Mouse (Mus musculus) megakaryocyte-erythroid progenitor cell, adult 5 weeks (primary cell): ENCODE data around the gene Hist1h2bq. TPM values are rescaled to one million over a fixed set of nuclear protein-coding genes. Genes with fewer than 3 reads are reported as not detected.

Source experiments
- polyA plus RNA-seq: library from polyadenylated mRNA; stranded (reverse); fragments of >175 nt; gene quantifications from 2 replicates; pipeline ENCODE4 v1.2.3, GENCODE M21; 2012

The Hist1h2bq gene
- polyA plus RNA-seq: 2.3 and 7.9 TPM in 2 replicates

GRCm38 (mm10) chr13:21810073-21810472 is at the start of gene Hist1h2bq, which contains the start of gene Hist1h2ao:
TSS of gene Hist1h2bq (minus strand) at chr13:21810197.
TSS of gene Hist1h2ao (plus strand) at chr13:21810465.

GRCm38 (mm10) chr13:21833461-21833860 is 23.5 kb upstream of the Hist1h2bq start, which contains the start of the genes Hist1h2ap and Hist1h2br:
TSS of gene Hist1h2ap (minus strand) at chr13:21833507.
TSS of gene Hist1h2br (plus strand) at chr13:21833743.

GRCm38 (mm10) chr13:21831418-21832394 is 21.7 kb upstream of the Hist1h2bq start, which contains the start of gene Hist1h4n:
TSS of gene Hist1h4n (minus strand) at chr13:21832196.

DNA sequence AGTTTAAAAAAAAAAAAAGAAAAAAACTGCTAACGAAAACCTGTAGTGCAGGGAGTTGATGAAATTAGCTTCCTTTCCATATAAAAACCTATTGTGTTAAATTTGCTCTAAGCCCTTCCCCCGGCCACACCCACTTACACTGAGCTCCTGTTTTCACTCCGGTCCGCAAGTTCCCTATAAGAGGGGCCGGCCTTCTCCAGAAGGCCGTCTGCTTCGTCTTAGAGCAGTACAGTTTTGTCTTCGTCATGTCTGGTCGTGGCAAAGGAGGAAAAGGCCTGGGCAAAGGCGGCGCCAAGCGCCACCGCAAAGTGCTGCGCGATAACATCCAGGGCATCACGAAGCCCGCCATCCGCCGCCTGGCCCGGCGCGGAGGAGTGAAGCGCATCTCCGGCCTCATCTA is 1.5 kb upstream of the Hist1h2bq start, which contains the start of gene Hist1h4m:
Gene Hist1h4m (plus strand): TSS at position 208 of the 400 bp plus-strand sequence.

GRCm38 (mm10) chr13:21786899-21787629 is 22.9 kb downstream of the Hist1h2bq start, which contains the start of the genes Hist1h2an and Hist1h2bp:
TSS of gene Hist1h2an (minus strand) at chr13:21787218.
TSS of gene Hist1h2bp (plus strand) at chr13:21787461.

GRCm38 (mm10) chr13:21783255-21783617 is 26.8 kb downstream of the Hist1h2bq start, which contains the start of gene Hist1h3i:
TSS of gene Hist1h3i (minus strand) at chr13:21783370.

GRCm38 (mm10) chr13:21779767-21780731 is 29.9 kb downstream of the Hist1h2bq start, which contains the start of gene Hist1h1b:
TSS of gene Hist1h1b (minus strand) at chr13:21780625.

Other genes starting within 250 kb of the Hist1h2bq start
- gene Olfr1364, start 228.4 kb downstream of the Hist1h2bq start, polyA plus RNA-seq: not detected in 2 replicates
- gene Olfr1362, start 196.2 kb downstream of the Hist1h2bq start, polyA plus RNA-seq: not detected in 2 replicates
- gene Olfr11, start 167.7 kb downstream of the Hist1h2bq start, polyA plus RNA-seq: not detected in 2 replicates
- 0.03 TPM in 1 of 2 replicates, not detected in the other for gene Olfr1361, start 146.8 kb downstream of the Hist1h2bq start, polyA plus RNA-seq
- gene Olfr1360, start 132.8 kb downstream of the Hist1h2bq start, polyA plus RNA-seq: not detected in 2 replicates
- not detected in 2 replicates for gene Olfr1359, start 112.1 kb downstream of the Hist1h2bq start, polyA plus RNA-seq
- 1.1 and 2.1 TPM in 2 replicates for gene Hist1h2bl, start 94.1 kb downstream of the Hist1h2bq start, polyA plus RNA-seq
- gene Hist1h2ai, start 93.8 kb downstream of the Hist1h2bq start, polyA plus RNA-seq: 16.6 and 27.9 TPM in 2 replicates
- gene Hist1h3h, start 92.5 kb downstream of the Hist1h2bq start, polyA plus RNA-seq: 27.0 and 31.9 TPM in 2 replicates
- 1.7 and 4.9 TPM in 2 replicates for gene Hist1h2bm, start 88.2 kb downstream of the Hist1h2bq start, polyA plus RNA-seq
- gene Hist1h4j, start 75.1 kb downstream of the Hist1h2bq start, polyA plus RNA-seq: 2.5 and 5.2 TPM in 2 replicates
- gene Hist1h4k, start 59.7 kb downstream of the Hist1h2bq start, polyA plus RNA-seq: 19.1 and 29.2 TPM in 2 replicates
- 83.4 and 107 TPM in 2 replicates for gene Hist1h2ak, start 56.4 kb downstream of the Hist1h2bq start, polyA plus RNA-seq
- 6.8 and 17.1 TPM in 2 replicates for gene Hist1h2bn, start 56.1 kb downstream of the Hist1h2bq start, polyA plus RNA-seq
- gene Hist1h1b, start 29.6 kb downstream of the Hist1h2bq start, polyA plus RNA-seq: 5.0 and 8.4 TPM in 2 replicates
- gene Hist1h3i, start 26.8 kb downstream of the Hist1h2bq start, polyA plus RNA-seq: 37.8 and 49.3 TPM in 2 replicates
- gene Hist1h2an, start 23.0 kb downstream of the Hist1h2bq start, polyA plus RNA-seq: 29.4 and 41.7 TPM in 2 replicates
- gene Hist1h2bp, start 22.7 kb downstream of the Hist1h2bq start, polyA plus RNA-seq: 0.74 TPM in 2 replicates
- 9,267 and 13,368 TPM in 2 replicates for gene Hist1h2ao, start 268 bp upstream of the Hist1h2bq start, polyA plus RNA-seq
- gene Hist1h4m, start 1.5 kb upstream of the Hist1h2bq start, polyA plus RNA-seq: 48.0 and 58.9 TPM in 2 replicates
- gene Hist1h4n, start 22.0 kb upstream of the Hist1h2bq start, polyA plus RNA-seq: 4.8 and 10.5 TPM in 2 replicates
- gene Hist1h2ap, start 23.3 kb upstream of the Hist1h2bq start, polyA plus RNA-seq: 6,142 and 6,696 TPM in 2 replicates
- gene Hist1h2br, start 23.5 kb upstream of the Hist1h2bq start, polyA plus RNA-seq: 5.8 TPM in 1 of 2 replicates, not detected in the other
- 0.39 and 0.64 TPM in 2 replicates for gene Zfp184, start 134.9 kb upstream of the Hist1h2bq start, polyA plus RNA-seq
- gene Pom121l2, start 171.0 kb upstream of the Hist1h2bq start, polyA plus RNA-seq: 0.06 TPM in 1 of 2 replicates, not detected in the other
- gene Prss16, start 199.5 kb upstream of the Hist1h2bq start, polyA plus RNA-seq: 3.2 and 6.9 TPM in 2 replicates
- gene Hist1h2ah, start 225.4 kb upstream of the Hist1h2bq start, polyA plus RNA-seq: 5.4 and 12.3 TPM in 2 replicates
- 15.0 and 17.1 TPM in 2 replicates for gene Hist1h2bk, start 225.7 kb upstream of the Hist1h2bq start, polyA plus RNA-seq
- gene Hist1h4i, start 231.2 kb upstream of the Hist1h2bq start, polyA plus RNA-seq: 56.9 and 64.7 TPM in 2 replicates
- gene Hist1h2ag, start 232.7 kb upstream of the Hist1h2bq start, polyA plus RNA-seq: 31.0 and 38.1 TPM in 2 replicates
- gene Hist1h2bj, start 233.0 kb upstream of the Hist1h2bq start, polyA plus RNA-seq: 32.2 and 35.1 TPM in 2 replicates